Mouse (Mus musculus) heart, adult 2 months (tissue): Measurements from ENCODE around the gene Ugt1a6a. TPM values are rescaled to one million over a fixed set of nuclear protein-coding genes. Genes with fewer than 3 reads are reported as not detected.
"Not testable (repeated sequence)": the region's sequence is repeated elsewhere in the genome, so short reads cannot be mapped to it uniquely, and the experiment has no call there.

Experiments
- DNase-seq, 2 experiments: peaks; one replicate each; pipeline ENCODE4 v3.0.0; 2021
- H3K27ac ChIP-seq: fragments of 200-600 bp; 2 replicates; pipeline ENCODE4 v1.8.1; 2022
- H3K27me3 ChIP-seq: fragments of 200-500 bp; 2 replicates; pipeline ENCODE4 v1.6.1; 2012; ENCODE audit warnings: mild to moderate bottlenecking, low read length, inconsistent platforms, mixed read lengths; ENCODE audit not compliant: control insufficient read depth, insufficient read depth
- H3K36me3 ChIP-seq: fragments of 200-500 bp; 2 replicates; pipeline ENCODE4 v1.6.1; 2012; ENCODE audit warnings: low read length, inconsistent platforms; ENCODE audit not compliant: control insufficient read depth, insufficient read depth
- H3K4me1 ChIP-seq: fragments of 200-500 bp; 2 replicates; pipeline ENCODE4 v1.6.1; 2011; ENCODE audit warnings: low read length; ENCODE audit not compliant: control insufficient read depth, insufficient read depth
- H3K4me3 ChIP-seq: fragments of 200-600 bp; 2 replicates; pipeline ENCODE4 v1.8.1; 2022
- H3K79me2 ChIP-seq: fragments of 200-500 bp; replicated peaks from 2 replicates; pipeline ENCODE4 v1.6.1; 2012; ENCODE audit warnings: mild to moderate bottlenecking, inconsistent platforms, low read length, moderate library complexity, mixed read lengths; ENCODE audit not compliant: control insufficient read depth, insufficient read depth
- H3K9ac ChIP-seq: fragments of 200-500 bp; 2 replicates; pipeline ENCODE4 v1.6.1; 2012; ENCODE audit warnings: low read depth, mild to moderate bottlenecking, control low read depth, inconsistent platforms, low read length, mixed read lengths
- CTCF ChIP-seq: fragments of 200-600 bp; IDR thresholded peaks from 2 replicates; pipeline ENCODE4 v1.8.1; 2022; ENCODE audit warnings: antibody characterized with exemption, mild to moderate bottlenecking, moderate library complexity
- EP300 ChIP-seq: fragments of 200-500 bp; IDR thresholded peaks from 2 replicates; pipeline ENCODE4 v1.6.1; 2011; ENCODE audit warnings: low read depth, low read length, control low read depth; ENCODE audit not compliant: insufficient read depth
- POLR2A ChIP-seq: fragments of 200-500 bp; IDR thresholded peaks from 2 replicates; pipeline ENCODE4 v1.6.1; 2011; ENCODE audit warnings: mild to moderate bottlenecking, low read depth, low read length, control low read depth; ENCODE audit not compliant: insufficient read depth
- WGBS: fragments of 180-500 bp; shearing (Covaris S2); methylation state at CpG from one replicate; pipeline ENCODE4 v1.1.7; 2018; 5-methylcytosine and 5-hydroxymethylcytosine counted together
- intact Hi-C: fragments of 180-260 bp; cut with DNase I; formaldehyde crosslinking; loops from one replicate; pipeline ENCODE4 v1.15.1; 2025
- polyA plus RNA-seq: library from polyadenylated mRNA; depleted of rRNA; stranded (reverse); fragments of >200 nt; gene quantifications from 2 replicates; pipeline ENCODE4 v1.2.3, GENCODE M21; 2012
- total RNA-seq, 2 experiments: library from RNA; stranded (reverse); gene quantifications; 2 replicates each; pipeline ENCODE4 v1.2.3; 2021

Ugt1a6a gene
- total and polyA plus RNA-seq, 3 experiments = 2.1 to 3.7 (median 2.4) TPM

DNA sequence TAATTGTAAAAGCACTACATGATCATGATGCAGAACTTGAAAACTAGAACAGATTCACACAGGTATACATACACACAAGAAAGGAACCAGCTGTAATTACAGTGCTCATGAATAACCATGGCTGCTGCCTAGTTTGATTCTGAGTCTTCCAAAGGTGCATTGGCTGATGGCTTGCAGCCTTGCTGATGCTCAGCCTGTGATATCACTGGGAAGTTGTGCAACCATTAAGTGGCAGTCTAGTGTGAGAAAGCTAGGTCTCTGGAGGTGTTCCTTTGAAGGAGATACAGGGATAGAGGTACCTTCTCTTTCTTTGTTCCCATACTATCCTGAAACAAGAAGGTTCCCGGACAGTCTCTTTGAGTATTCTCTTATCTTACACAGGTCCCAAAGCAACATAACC is 84.4 kb downstream of the Ugt1a6a start:
- Histone ChIP-seq H3K4me3 (no peak overlapping the region), H3K36me3 (no peaks in the 10 kb centered on the region), H3K9ac (no peak overlapping the region), H3K79me2 (no peaks in the 10 kb centered on the region), H3K27ac (no peak overlapping the region), H3K27me3 (no peaks in the 10 kb centered on the region), H3K4me1 (no peaks in the 10 kb centered on the region)
- 15% methylated on average over 1 of the region's 1 CpGs for WGBS
- no peak for DNase-seq
- TF ChIP-seq CTCF (no peak), EP300 (no peak), POLR2A (no peak)
- intact Hi-C loops = no loop called here

GRCm38 (mm10) chr1:88220336-88220735 is 85.7 kb downstream of the Ugt1a6a start:
- Histone ChIP-seq H3K27ac (no peak overlapping the region), H3K36me3 (no peaks in the 10 kb centered on the region), H3K9ac (no peak overlapping the region), H3K4me3 (no peak overlapping the region), H3K27me3 (no peaks in the 10 kb centered on the region), H3K4me1 (no peaks in the 10 kb centered on the region), H3K79me2 (no peaks in the 10 kb centered on the region)
- TF ChIP-seq EP300 = no peak
- TF ChIP-seq CTCF = no peak
- no peak for TF ChIP-seq POLR2A
- peak in 1 of 2 experiments; percentile 17 for DNase-seq
- intact Hi-C loops = no loop called here

- intact Hi-C loops = no loop called here
- DNase-seq = no peak
- H3K79me2 ChIP-seq = no peaks in the 10 kb centered on the region
- no peak overlapping the region for H3K4me3 ChIP-seq
- H3K27ac ChIP-seq = no peak overlapping the region
- TF ChIP-seq POLR2A (no peak), CTCF (no peak), EP300 (no peak)
- H3K36me3 ChIP-seq = no peaks in the 10 kb centered on the region
- H3K27me3 ChIP-seq = no peaks in the 10 kb centered on the region
- 34% methylated on average over 2 of the region's 2 CpGs for WGBS
- no peak overlapping the region for H3K9ac ChIP-seq
- no peaks in the 10 kb centered on the region for H3K4me1 ChIP-seq
Measured at GRCm38 (mm10) chr1:88222216-88222615, 87.6 kb downstream of the Ugt1a6a start.

DNA sequence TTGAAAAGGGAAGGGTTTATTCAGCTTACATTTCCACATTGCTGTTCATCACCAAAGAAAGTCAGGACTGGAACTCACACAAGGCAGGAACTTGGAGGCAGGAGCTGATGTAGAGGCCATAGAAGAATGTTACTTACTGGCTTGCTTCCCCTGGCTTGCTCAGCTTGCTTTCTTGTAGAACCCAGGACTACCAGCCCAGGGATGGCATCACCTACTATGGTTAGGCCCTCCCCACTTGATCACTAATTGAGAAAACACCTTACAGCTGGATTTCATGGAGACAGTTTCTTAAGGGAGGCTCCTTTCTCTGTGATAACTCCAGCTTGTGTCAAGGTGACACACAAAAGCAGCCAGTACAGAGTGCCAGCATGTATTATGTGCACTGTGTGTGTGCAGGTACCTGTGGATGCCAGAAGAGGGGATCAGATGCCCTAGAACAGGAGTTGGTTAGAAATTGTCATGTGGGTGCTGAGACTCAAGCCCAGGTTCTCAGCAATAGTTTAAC is 88.5 kb downstream of the Ugt1a6a start:
- H3K9ac ChIP-seq, DNase-seq, H3K36me3 ChIP-seq, intact Hi-C loops, H3K4me1 ChIP-seq, H3K27ac ChIP-seq, H3K79me2 ChIP-seq, H3K27me3 ChIP-seq, H3K4me3 ChIP-seq: not testable (repeated sequence)

- WGBS = 24% methylated on average over 1 of the region's 1 CpGs
- intact Hi-C loops = no loop called here
- Histone ChIP-seq H3K9ac (no peak overlapping the region), H3K27ac (no peak overlapping the region), H3K27me3 (no peaks in the 10 kb centered on the region), H3K4me3 (no peak overlapping the region), H3K36me3 (no peaks in the 10 kb centered on the region), H3K4me1 (no peaks in the 10 kb centered on the region), H3K79me2 (no peaks in the 10 kb centered on the region)
- peak; percentile 25 to 27 for DNase-seq
- TF ChIP-seq POLR2A = no peak
- no peak for TF ChIP-seq EP300
- TF ChIP-seq CTCF = no peak
Measured at GRCm38 (mm10) chr1:88223591-88223990, 89.0 kb downstream of the Ugt1a6a start.

- intact Hi-C loops = no loop called here
- Histone ChIP-seq H3K36me3 (no peaks in the 10 kb centered on the region), H3K27ac (no peak overlapping the region), H3K4me1 (no peaks in the 10 kb centered on the region), H3K27me3 (no peaks in the 10 kb centered on the region), H3K79me2 (no peaks in the 10 kb centered on the region), H3K9ac (no peak overlapping the region), H3K4me3 (no peak overlapping the region)
- TF ChIP-seq CTCF (no peak), EP300 (no peak), POLR2A (no peak)
- 56% methylated on average over 2 of the region's 2 CpGs for WGBS
- DNase-seq = peak; percentile 24 to 34
Measured at GRCm38 (mm10) chr1:88224029-88224776, 89.6 kb downstream of the Ugt1a6a start.

DNA sequence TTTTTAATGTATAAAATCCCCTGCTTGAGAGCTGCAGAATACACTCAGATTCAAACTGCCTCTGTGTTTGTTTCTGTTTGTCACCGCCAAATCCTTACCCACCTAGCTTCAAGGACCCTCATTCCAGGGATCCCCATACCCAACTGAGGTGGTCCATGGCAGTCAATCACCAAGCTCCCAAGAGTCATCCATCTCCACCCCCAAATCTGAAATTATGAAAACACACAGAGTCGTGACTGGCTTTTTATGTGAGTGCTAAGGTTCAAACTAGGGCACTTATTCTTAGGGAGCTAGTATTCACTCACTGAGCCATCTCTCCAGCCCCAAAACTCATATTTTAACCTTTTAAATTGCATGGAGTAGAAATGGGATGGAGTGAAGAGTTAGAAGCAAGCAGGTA is 90.7 kb downstream of the Ugt1a6a start:
- WGBS = 24% methylated on average over 2 of the region's 2 CpGs
- H3K79me2 ChIP-seq, H3K36me3 ChIP-seq, H3K27me3 ChIP-seq, H3K27ac ChIP-seq, intact Hi-C loops, DNase-seq, H3K9ac ChIP-seq, H3K4me3 ChIP-seq, H3K4me1 ChIP-seq: not testable (repeated sequence)
